Mouse (Mus musculus) liver, embryonic 11.5 days (tissue): ENCODE data around the gene Cacng7. TPM values are rescaled to one million over a fixed set of nuclear protein-coding genes. Genes with fewer than 3 reads are reported as not detected.

Source experiments
- ATAC-seq: fragments of 200-750 bp; cut with Nextera tagmentation; replicated peaks from 2 replicates; pipeline ENCODE4 v1.8.0; 2017; ENCODE audit warnings: moderate number of reproducible peaks, mild to moderate bottlenecking, moderate TSS enrichment, moderate library complexity; ENCODE audit not compliant: low FRiP score
- DNase-seq: peaks from one replicate; pipeline ENCODE4 v3.0.0-alpha.2; 2017; ENCODE audit warnings: low spot score
- H3K27ac ChIP-seq: fragments of 300-500 bp; sonication (generic); 2 replicates; pipeline ENCODE4 v1.5.1; 2014; ENCODE audit warnings: mild to moderate bottlenecking, low read depth, low read length, control low read depth
- H3K27me3 ChIP-seq: fragments of 300-500 bp; sonication (generic); replicated peaks from 2 replicates; pipeline ENCODE4 v1.6.1; 2014; ENCODE audit warnings: low read length, mixed read lengths; ENCODE audit not compliant: control insufficient read depth, insufficient read depth
- H3K36me3 ChIP-seq: fragments of 300-500 bp; sonication (generic); 2 replicates; pipeline ENCODE4 v1.6.1; 2014; ENCODE audit warnings: mild to moderate bottlenecking, low read length, moderate library complexity, mixed read lengths; ENCODE audit not compliant: control insufficient read depth, insufficient read depth
- H3K4me1 ChIP-seq: fragments of 300-500 bp; sonication (generic); replicated peaks from 2 replicates; pipeline ENCODE4 v1.6.1; 2014; ENCODE audit warnings: low read length, mixed read lengths; ENCODE audit not compliant: control insufficient read depth, insufficient read depth
- H3K4me2 ChIP-seq: fragments of 300-500 bp; sonication (generic); 2 replicates; pipeline ENCODE4 v1.6.1; 2014; ENCODE audit warnings: mild to moderate bottlenecking, control low read depth, moderate library complexity
- H3K4me3 ChIP-seq: fragments of 300-500 bp; sonication (generic); 2 replicates; pipeline ENCODE4 v1.5.1; 2014; ENCODE audit warnings: low read depth, low read length, control low read depth
- H3K9ac ChIP-seq: fragments of 300-500 bp; sonication (generic); 2 replicates; pipeline ENCODE4 v1.6.1; 2014; ENCODE audit warnings: low read depth, low read length, control low read depth
- H3K9me3 ChIP-seq: fragments of 300-500 bp; sonication (generic); 2 replicates; pipeline ENCODE4 v1.6.1; 2016; ENCODE audit warnings: low read length, inconsistent platforms, mixed read lengths; ENCODE audit not compliant: control insufficient read depth
- WGBS: fragments of 180-500 bp; shearing (Covaris S2); extraction: QIAGEN DNeasy Blood & Tissue Kit; methylation state at CpG from one replicate; pipeline ENCODE4 v1.1.7; 2014; 5-methylcytosine and 5-hydroxymethylcytosine counted together
- polyA plus RNA-seq: library from polyadenylated mRNA; unstranded; fragments of >200 nt; fragmentation: Nextera tagmentation; extraction: Ambion mirVana; gene quantifications from 2 replicates; pipeline ENCODE4 v1.2.1, GENCODE M21; 2014

Gene Cacng7
- polyA plus RNA-seq, 1 experiment from 2014 or later: 0.29 TPM

GRCm38 (mm10) chr7:3331581-3332223 lies 1.1 kb upstream of the Cacng7 start:
- Histone ChIP-seq H3K27me3 (peaks cover 46% of the 10 kb centered on the region), H3K4me1 (no peaks in the 10 kb centered on the region), H3K4me3 (peak overlapping the region; percentile 29), H3K4me2 (peak overlapping the region; percentile 56), H3K27ac (no peak overlapping the region), H3K9ac (no peak overlapping the region), H3K9me3 (no peaks in the 10 kb centered on the region), H3K36me3 (no peaks in the 10 kb centered on the region)
- ATAC-seq: peak; percentile 69
- 3% methylated on average over 27 of the region's 27 CpGs for WGBS
- peak; percentile 70 for DNase-seq

GRCm38 (mm10) chr7:3332224-3332615 lies 535 bp upstream of the Cacng7 start:
- H3K27me3 ChIP-seq: peaks cover 46% of the 10 kb centered on the region
- WGBS: 2% methylated on average over 4 of the region's 4 CpGs

GRCm38 (mm10) chr7:3333542-3333941 lies 787 bp downstream of the Cacng7 start:
- H3K4me3 ChIP-seq: peak overlapping the region; percentile 46
- peak overlapping the region; percentile 56 for H3K4me2 ChIP-seq
- no peaks in the 10 kb centered on the region; the same call in 1 of the 2 replicates for H3K9me3 ChIP-seq
- peaks cover 46% of the 10 kb centered on the region for H3K27me3 ChIP-seq
- ATAC-seq (no peak), DNase-seq (no peak)
- no peak overlapping the region for H3K9ac ChIP-seq
- no peaks in the 10 kb centered on the region for H3K36me3 ChIP-seq
- WGBS: 8% methylated on average over 5 of the region's 5 CpGs
- H3K27ac ChIP-seq: no peak overlapping the region
- H3K4me1 ChIP-seq: no peaks in the 10 kb centered on the region

More at GRCm38 (mm10) chr7:3332224-3332615, 535 bp upstream of the Cacng7 start:
- Histone ChIP-seq H3K4me3 (no peak overlapping the region; the same call in 1 of the 2 replicates), H3K9ac (no peak overlapping the region), H3K4me2 (peak overlapping the region; percentile 56), H3K36me3 (no peaks in the 10 kb centered on the region), H3K4me1 (no peaks in the 10 kb centered on the region), H3K27ac (no peak overlapping the region), H3K9me3 (no peaks in the 10 kb centered on the region)
- no peak for ATAC-seq
- DNase-seq: no peak

GRCm38 (mm10) chr7:3336412-3336811 lies 3.7 kb downstream of the Cacng7 start:
- H3K4me1 ChIP-seq: no peaks in the 10 kb centered on the region
- ATAC-seq: no peak
- H3K4me3 ChIP-seq: no peak overlapping the region
- no peaks in the 10 kb centered on the region; the same call in 1 of the 2 replicates for H3K9me3 ChIP-seq
- H3K9ac ChIP-seq: no peak overlapping the region
- whole genome bisulfite sequencing: 56% methylated on average over 17 of the region's 17 CpGs
- no peak for DNase-seq
- H3K27ac ChIP-seq: no peak overlapping the region
- no peak overlapping the region for H3K4me2 ChIP-seq
- peaks cover 28% of the 10 kb centered on the region for H3K27me3 ChIP-seq
- H3K36me3 ChIP-seq: no peaks in the 10 kb centered on the region

- ATAC-seq (no peak), DNase-seq (no peak)
- Histone ChIP-seq H3K27me3 (peaks cover 9% of the 10 kb centered on the region), H3K27ac (no peak overlapping the region), H3K36me3 (no peaks in the 10 kb centered on the region), H3K4me3 (no peak overlapping the region), H3K9ac (no peak overlapping the region), H3K4me1 (no peaks in the 10 kb centered on the region), H3K4me2 (no peak overlapping the region), H3K9me3 (no peaks in the 10 kb centered on the region; the same call in 1 of the 2 replicates)
- WGBS: 55% methylated on average over 11 of the region's 11 CpGs
These were observed 5.7 kb downstream of the Cacng7 start for GRCm38 (mm10) chr7:3338286-3338935.

GRCm38 (mm10) chr7:3339010-3339409 lies 6.3 kb downstream of the Cacng7 start:
- WGBS: 73% methylated on average over 11 of the region's 11 CpGs
- no peak overlapping the region for H3K4me3 ChIP-seq

GRCm38 (mm10) chr7:3343861-3344260 lies 11.1 kb downstream of the Cacng7 start:
- Histone ChIP-seq H3K27me3 (no peaks in the 10 kb centered on the region), H3K4me1 (no peaks in the 10 kb centered on the region), H3K27ac (no peak overlapping the region), H3K9ac (no peak overlapping the region), H3K36me3 (no peaks in the 10 kb centered on the region), H3K9me3 (no peaks in the 10 kb centered on the region), H3K4me2 (no peak overlapping the region), H3K4me3 (no peak overlapping the region)
- DNase-seq: no peak
- WGBS: 70% methylated on average over 3 of the region's 3 CpGs
- ATAC-seq: no peak

More at GRCm38 (mm10) chr7:3339010-3339409, 6.3 kb downstream of the Cacng7 start:
- Histone ChIP-seq H3K4me2 (no peak overlapping the region), H3K9me3 (no peaks in the 10 kb centered on the region; the same call in 1 of the 2 replicates), H3K36me3 (no peaks in the 10 kb centered on the region), H3K27ac (no peak overlapping the region), H3K4me1 (no peaks in the 10 kb centered on the region), H3K27me3 (peaks cover 3% of the 10 kb centered on the region), H3K9ac (no peak overlapping the region)
- no peak for DNase-seq
- no peak for ATAC-seq

GRCm38 (mm10) chr7:3345301-3345700 lies 12.5 kb downstream of the Cacng7 start:
- 77% methylated on average over 3 of the region's 3 CpGs for WGBS
- Histone ChIP-seq H3K4me2 (no peak overlapping the region), H3K4me1 (no peaks in the 10 kb centered on the region), H3K27me3 (no peaks in the 10 kb centered on the region), H3K9me3 (no peaks in the 10 kb centered on the region), H3K27ac (no peak overlapping the region), H3K4me3 (no peak overlapping the region), H3K9ac (no peak overlapping the region), H3K36me3 (no peaks in the 10 kb centered on the region)
- no peak for DNase-seq
- ATAC-seq: no peak
